Mouse (Mus musculus): ENCODE results near the gene Ugt1a6a. TPM values are rescaled to one million over a fixed set of nuclear protein-coding genes. Genes with fewer than 3 reads are reported as not detected.
"Not testable (repeated sequence)": the region's sequence is repeated elsewhere in the genome, so short reads cannot be mapped to it uniquely, and the experiment has no call there.

The Ugt1a6a gene
- 1 to 10 TPM; 4.0 to 4.1 TPM for total RNA-seq (2021)

DNA sequence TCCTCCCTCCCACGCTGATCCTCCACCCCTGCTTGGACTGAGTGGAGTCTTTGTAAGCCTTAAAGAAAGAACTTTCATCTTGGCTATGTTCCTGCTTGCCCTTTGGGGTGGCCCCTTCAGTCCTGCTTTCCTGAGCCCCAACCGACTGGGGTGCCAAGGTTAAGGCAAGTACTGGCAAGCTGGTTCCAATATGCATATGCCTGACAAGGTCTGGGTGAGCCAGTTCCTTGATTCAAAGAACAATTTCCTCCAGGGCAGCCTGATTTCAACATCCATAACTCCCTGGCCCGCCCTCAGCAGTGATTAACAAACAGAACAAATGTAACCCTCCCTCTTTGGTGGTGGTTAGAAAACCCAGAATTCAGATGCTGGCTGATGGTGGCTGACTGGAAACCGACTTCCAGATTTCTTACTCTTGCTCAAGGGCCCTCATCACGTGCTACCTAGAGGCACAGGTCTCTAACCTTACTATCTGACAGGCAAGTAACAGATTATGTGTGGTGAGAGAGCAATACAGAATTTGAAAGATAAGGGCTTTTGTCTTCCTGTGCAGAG, at the start of gene Ugt1a6a:
Ugt1a6a (plus strand) TSS at position 353 of the 555 bp plus-strand sequence.
- intact Hi-C loops (cut with DNase I) = not testable (repeated sequence)
- peak; percentile 26 to 38 for DNase-seq

DNA sequence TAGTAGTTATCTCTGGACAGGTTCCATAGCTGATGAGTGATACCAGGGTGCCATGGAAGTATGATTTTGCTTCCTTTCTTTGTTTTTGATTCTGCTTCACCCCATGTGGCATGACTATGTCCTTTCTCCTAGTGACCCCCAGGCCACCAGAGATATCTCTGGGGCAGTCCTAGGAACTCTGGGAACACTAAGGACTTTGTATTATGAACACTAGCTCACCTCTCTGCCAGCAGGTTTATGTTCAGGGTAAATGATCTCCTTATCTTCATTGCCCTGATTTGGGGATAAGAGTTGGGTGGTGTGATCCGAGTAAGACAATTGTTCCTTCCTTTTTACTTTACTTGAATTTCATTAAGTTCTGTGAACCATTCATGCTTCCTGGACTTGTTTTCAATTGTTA, 48.5 kb upstream of the Ugt1a6a start:
- intact Hi-C loops (cut with DNase I) = no loop called here
- no peak for DNase-seq

DNA sequence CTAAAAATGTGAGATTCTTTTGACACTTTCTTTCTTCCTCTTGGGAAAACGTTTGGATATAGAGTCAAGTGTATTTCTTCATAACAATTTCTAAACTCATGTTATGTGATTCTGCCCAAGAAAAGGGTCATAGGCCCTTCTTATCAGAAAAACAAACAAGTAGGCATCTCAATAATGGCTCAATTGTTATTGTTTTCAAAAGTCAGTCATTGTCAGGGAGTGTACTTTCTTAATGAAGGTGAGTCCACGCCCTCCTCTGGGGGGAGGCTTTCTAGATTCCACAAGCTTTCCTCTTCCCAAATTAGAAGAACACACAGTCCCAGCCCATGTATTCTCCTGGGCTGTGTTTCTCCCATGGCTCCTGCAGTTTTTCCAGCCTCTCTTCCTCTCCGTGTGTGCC, 47.1 kb upstream of the Ugt1a6a start, which contains the start of gene Ugt1a8:
Ugt1a8 (plus strand) TSS at position 301 of the 400 bp plus-strand sequence.
- DNase-seq = no peak
- intact Hi-C loops (cut with DNase I) = no loop called here

DNA sequence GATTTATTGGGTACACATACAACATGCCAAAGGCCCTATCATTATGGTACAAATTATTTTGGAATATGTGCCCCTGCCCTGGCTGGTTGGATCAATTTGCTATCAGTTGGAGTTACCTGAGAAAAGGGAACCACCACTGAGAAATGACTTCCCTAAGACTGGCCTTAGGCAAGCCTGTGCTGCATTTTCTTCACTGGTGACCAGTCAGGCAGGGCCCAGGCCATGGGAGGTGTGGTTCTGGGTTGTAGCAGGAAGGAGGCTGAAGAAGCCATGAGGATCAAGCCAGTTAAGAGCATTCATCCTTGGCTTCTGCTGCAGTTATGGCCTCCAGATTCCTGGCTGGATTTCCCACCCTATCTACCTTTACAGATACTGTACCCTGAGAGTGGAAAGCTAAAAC, 42.3 kb upstream of the Ugt1a6a start:
- intact Hi-C loops (cut with DNase I) = no loop called here
- DNase-seq = no peak

DNA sequence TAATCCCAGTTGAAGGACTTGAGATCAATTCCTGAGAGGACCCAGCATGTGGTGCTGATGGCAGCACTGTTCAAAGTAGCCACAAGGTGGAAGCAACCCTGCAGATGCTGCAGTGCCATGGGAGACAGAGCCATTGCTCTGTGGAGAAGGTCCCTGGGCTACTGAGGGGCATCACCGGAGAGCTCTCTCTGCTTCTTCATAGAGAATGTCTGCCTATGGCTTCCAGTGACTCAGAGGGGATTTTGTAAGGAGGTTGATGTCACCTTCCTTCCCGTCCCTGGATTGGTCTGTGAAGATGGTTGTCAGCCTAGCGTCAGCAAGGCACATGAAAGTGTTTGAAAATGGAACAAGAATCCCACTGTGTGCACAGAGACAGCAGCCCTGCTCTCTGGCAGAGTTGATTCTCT, 40.3 kb upstream of the Ugt1a6a start:
- intact Hi-C loops (cut with DNase I); DNase-seq: not testable (repeated sequence)

DNA sequence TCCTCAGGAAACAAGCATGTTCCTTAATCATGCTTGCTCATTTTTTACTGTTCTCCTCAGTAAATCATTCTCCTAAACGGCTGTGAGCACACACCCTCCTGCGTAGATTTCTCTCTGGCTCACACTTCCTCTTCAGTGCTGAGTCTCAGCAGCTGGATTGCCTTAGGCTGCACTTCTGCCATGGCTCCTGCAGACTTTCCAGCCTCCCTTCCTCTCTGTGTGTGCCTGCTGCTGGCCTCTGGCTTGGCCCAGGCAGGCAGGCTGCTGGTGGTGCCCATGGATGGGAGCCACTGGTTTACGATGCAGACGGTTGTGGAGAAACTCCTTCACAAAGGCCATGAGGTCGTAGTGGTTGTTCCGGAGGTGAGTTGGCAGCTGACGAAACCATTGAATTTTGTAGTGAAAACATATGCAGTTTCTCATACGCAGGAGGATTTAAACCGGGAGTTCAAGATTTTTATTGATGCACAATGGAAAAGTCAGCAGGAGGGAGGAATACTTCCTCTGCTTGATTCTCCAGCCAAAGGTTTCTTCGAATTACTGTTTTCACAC, 39.6 kb upstream of the Ugt1a6a start, which contains the start of gene Ugt1a7c:
Ugt1a7c (plus strand) TSS at position 122 of the 552 bp plus-strand sequence.
- peak; percentile 22 to 42 for DNase-seq
- intact Hi-C loops (cut with DNase I) = no loop called here

DNA sequence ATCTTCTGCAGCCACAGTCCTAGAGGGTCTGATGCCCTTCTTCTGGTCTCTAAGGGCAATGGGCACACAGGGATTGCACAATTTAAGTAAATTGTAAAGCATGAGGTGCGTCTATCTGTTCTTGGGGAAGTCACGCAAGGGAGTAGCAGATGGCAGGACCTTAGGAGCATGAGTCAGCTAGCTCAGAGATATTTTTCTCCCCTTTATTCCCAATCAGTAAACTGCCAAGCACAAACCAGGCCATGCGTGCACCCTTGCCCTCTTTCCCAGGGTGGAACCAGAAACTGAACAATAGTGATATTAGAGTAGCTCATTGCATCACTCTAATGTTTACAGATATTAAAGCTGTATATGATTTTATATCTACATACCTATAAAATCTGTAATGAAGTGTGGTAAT, 36.1 kb upstream of the Ugt1a6a start:
- intact Hi-C loops (cut with DNase I); DNase-seq: not testable (repeated sequence)

DNA sequence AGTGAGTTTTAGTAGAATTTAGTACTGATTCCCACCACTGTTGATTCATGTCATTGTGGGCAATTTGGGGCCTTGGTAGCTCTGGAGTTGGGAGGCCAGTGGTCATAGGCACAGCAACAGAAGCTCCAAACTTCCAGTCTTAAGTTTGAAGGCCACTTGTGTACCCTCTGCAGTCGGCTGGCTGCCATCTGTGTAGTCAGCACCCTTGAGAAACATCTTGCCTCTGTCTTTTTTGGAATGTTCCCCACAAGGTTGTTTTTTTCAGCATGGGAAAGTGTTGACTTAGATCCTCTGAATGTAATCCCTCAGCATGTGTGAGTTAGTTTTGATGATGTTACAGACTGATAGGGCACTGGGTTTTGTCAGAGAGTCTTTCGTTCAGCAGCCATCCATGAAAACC, 34.9 kb upstream of the Ugt1a6a start:
- intact Hi-C loops (cut with DNase I); DNase-seq: not testable (repeated sequence)

DNA sequence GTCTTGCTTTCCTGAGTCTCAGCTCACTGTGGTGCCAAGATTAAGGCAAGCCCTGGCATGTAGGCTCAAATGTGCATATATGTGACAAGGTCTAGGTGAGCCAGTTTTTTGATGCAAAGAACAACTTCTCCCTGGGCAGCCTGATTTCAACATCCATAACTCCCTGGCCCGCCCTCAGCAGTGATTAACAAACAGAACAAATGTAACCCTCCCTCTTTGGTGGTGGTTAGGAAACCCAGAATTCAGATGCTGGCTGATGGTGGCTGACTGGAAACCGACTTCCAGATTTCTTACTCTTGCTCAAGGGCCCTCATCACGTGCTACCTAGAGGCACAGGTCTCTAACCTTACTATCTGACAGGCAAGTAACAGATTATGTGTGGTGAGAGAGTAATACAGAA, 31.6 kb upstream of the Ugt1a6a start, which contains the start of gene Ugt1a6b:
Ugt1a6b (plus strand) TSS at position 234 of the 400 bp plus-strand sequence.
- DNase-seq; intact Hi-C loops (cut with DNase I): not testable (repeated sequence)

DNA sequence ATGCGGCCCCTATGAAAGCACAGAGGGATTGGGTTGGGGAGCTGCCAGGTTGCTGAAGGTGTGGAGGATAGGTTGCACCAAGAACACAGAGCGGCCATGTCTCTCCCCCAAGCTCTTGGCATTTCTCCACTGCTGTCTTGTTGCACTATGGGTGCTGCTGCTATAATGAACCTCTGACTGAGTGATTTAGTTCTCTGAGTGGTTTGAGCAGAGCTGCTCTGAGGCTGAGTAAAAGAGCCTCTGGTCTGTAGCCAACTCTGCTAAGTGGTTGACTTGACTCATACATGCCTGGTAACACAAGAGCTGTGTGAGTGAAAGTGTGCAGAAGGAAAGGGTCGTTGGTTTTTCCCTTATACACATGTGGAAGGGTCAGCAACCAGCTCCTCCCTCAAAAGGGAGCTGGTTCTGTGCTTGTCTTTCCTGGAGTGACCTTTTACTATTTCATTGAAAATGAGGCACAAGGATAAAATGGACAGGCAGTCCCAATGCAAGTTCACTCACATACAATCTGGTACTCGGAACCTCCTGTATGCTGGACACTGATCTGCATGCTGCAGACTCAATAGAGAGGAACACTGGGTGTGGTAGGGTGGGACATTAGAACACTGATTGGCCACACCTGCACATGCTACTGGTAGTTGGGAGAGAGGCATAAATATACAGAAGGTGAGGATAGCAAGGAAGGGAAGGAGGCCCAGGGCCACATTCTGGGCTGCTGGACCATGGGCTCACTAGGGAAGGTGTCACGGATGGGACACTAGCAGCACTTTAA, 30.7 kb upstream of the Ugt1a6a start:
- intact Hi-C loops (cut with DNase I); DNase-seq: not testable (repeated sequence)

DNA sequence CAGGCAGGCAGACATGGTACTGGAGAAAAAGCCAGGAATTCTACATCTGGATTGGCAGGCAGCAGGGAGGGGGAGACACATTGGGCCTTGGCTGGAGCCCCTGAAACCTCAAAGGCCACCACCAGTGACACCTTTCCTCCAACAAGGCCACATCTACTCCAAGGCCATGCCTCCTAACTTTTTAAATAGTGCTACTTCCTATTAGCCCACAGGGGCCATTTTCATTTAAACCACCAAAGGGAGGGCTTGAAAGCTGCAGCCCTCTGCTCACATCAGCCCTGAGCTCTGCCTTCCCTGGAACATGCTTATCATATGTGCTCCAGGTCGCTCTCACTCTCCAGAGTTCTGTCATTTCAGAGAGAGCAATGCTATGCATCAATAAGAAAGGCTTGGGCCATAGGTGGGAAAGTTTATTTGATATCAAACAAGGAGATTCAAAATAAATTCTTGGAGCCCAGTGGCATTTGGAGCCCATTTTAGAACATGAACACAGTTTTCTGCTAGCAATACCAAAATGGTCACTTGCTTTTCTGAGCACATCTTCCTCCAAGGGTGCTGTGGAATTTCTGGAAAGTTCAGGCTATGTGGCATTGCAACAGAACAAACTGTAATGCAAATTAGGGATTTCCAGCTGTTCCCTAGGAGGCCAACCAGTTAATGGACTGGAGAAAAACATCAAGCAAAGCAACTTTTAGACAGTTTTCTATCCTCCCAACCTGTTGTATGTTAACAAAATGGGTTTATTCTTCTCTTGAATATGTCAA, 29.8 kb upstream of the Ugt1a6a start:
- DNase-seq = no peak
- intact Hi-C loops (cut with DNase I) = no loop called here

DNA sequence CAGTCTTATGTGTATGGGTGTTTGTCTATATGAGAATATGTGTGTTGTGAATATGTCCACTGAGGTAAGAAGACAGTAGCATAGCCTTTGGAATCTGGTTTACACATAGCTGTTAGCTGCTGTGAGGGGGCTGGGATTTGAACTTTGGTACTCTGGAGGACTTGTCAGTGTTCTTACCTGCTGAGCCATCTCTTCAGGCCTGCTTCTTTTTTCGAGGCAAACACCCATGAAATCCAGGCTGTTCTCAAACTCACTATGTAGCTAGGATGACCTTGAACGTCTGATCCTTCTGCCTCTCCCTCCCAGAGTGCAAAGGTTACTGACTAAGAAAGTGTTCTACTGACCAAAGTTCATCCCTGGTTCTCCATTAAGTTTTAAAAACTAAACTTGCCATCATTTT, 29.0 kb upstream of the Ugt1a6a start:
- no peak for DNase-seq
- intact Hi-C loops (cut with DNase I) = no loop called here

DNA sequence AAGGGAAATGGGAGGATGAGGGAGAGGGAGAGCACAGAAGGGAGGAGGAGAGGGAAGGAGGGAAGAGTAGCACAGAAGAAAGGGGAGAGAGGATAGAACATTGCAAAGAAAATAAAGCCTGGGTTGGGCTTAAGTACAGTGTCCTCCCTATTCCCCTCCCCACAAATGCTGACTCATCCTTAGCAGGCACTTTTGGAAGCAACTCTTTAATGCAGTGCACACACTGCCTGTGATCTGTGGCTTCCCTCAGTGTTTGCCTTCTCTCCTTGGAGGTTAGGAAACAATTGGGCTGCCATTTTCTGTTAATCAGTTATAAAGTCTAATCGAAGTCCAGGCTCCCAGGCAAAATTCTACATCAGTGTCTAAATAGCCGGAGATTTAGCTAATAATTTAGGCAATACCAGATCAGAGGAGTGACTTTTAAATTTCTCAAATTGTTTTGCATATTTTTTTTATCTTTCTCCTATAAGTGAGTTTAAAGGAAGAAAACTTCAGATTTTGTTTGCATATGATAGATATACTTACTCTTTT, 25.5 kb upstream of the Ugt1a6a start:
- intact Hi-C loops (cut with DNase I) = not testable (repeated sequence)

DNA sequence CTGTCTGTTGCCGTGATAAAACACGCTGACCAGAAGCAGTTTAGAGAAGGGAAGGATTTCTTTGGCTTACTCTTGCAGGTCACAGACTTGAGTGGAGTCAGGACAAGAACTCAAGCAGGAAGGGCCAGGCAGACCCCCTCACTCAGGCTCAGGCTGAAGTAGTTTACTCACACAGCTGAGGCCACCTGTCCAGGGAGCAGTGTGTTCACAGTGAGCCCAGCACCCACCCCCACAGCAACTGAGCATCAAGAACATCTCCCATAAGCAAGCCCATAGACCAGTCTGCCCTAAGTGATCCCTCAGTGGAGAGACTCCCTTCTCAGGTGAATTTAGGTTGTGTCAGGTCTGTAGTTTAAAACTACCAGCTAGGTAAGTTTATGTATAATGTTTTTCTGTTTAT, 25.0 kb upstream of the Ugt1a6a start:
- DNase-seq; intact Hi-C loops (cut with DNase I): not testable (repeated sequence)

More for the DNA sequence above, 25.5 kb upstream of the Ugt1a6a start:
- not testable (repeated sequence) for DNase-seq

DNA sequence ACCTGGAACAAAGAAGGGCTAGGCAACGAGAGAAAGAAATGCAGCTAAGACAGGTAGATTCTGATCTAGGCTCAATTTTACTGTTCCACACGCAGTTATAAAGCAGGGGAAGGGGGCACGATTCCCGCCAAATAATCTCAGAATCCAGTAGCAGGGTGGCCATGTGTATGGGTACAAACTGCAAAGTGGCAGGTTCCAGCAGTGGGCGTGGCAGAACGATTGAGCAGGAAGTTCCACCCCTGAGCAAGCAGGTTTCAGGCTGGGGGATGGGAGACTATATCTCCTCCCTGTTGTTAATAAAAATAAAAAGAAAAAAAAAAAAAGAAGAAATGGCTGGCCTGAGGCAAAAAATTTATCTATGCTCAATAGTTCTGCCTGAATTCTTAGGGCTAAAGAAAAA, 21.8 kb upstream of the Ugt1a6a start:
- DNase-seq; intact Hi-C loops (cut with DNase I): not testable (repeated sequence)

DNA sequence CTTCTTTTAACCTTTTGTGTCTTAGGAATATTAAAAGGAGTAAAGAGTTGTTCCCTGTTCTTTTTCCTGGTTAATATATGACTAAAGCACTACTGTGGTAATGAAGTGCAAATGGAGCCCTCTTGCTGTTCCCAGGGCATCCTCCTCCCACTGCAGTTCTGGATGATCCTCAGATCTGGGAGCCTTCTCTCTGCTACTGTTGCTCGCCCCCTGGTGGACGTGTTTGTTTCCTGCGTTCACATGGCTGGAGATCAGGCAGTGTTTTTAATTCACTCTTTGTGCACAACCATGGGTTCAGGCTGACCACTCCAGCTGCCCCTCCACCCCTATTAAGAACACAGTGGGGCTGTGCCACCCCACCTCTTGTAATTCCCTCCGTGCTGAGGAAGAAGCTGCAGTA, 14.1 kb upstream of the Ugt1a6a start:
- intact Hi-C loops (cut with DNase I); DNase-seq: not testable (repeated sequence)

DNA sequence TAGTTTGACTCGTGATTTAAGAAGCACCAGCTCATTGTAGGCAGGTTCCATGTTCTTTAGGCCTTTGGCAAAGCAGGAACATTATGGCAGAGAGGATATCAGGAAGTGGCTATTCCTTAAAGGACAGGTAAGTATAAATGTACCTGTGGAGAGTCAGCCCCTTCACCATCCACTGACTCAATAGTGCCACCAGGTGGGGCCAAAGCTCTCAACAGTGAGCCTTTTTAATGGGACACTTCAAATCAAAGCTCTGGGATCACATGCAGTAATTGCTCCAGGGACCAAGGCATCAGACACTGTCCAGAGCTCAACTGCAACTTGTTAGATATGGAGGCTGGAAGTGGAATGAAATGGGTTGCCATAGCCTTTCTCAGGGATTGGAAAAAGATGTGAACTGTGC, 13.1 kb upstream of the Ugt1a6a start:
- intact Hi-C loops (cut with DNase I); DNase-seq: not testable (repeated sequence)

DNA sequence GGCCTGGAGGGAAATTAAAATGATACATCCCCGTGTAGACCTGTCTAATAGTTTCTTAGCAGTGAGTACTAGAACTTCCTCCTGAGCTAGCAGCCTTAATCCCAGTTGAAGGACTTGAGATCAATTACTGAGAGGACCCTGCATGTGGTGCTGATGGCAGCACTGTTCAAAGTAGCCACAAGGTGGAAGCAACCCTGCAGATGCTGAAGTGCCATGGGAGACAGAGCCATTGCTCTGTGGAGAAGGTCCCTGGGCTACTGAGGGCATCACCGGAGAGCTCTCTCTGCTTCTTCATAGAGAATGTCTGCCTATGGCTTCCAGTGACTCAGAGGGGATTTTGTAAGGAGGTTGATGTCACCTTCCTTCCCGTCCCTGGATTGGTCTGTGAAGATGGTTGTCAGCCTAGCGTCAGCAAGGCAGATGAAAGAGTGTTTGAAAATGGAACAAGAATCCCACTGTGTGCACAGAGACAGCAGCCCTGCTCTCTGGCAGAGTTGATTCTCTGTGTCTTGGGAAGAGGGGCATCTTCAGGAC, 8.7 kb upstream of the Ugt1a6a start:
- intact Hi-C loops (cut with DNase I); DNase-seq: not testable (repeated sequence)

DNA sequence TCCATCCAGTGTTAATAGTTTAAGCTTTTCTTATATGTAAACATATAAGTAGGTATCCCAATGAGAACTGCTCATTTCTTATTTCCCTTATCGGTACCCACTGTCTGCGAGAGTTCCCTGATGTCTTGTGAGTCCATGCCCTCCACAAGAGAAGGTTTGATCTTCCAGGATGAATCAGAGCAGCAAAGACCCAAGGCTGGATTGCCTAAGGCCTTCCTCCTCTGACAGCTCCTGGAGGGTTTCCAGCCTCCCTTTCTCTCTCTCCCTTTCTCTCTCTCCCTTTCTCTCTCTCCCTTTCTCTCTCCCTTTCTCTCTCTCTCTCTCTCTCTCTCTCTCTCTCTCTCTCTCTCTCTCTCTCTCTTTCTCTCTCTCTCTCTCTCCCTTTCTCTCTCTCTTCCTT, 5.5 kb upstream of the Ugt1a6a start:
- intact Hi-C loops (cut with DNase I); DNase-seq: not testable (repeated sequence)

DNA sequence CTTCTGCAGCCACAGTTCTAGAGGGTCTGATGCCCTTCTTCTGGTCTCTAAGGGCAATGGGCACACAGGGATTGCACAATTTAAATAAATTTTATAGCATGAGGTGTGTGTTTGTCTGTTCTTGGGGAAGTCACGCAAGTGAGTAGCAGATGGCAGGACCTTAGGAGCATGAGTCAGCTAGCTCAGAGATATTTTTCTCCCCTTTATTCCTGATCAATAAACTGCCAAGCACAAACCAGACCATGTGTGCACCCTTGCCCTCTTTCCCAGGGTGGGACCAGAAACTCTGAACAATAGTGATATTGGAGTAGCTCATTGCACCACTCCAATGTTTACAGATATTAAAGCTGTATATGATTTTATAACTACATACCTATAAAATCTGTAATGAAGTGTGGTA, 4.4 kb upstream of the Ugt1a6a start:
- intact Hi-C loops (cut with DNase I) = not testable (repeated sequence)

More for the DNA sequence above, 4.4 kb upstream of the Ugt1a6a start:
- DNase-seq = not testable (repeated sequence)
